Mouse (Mus musculus): ENCODE results near the gene Afap1.
A peak's percentile ranks its signal among the peaks of the same experiment; 100 is the strongest.

Afap1 gene

GRCm38 (mm10) chr5:35933059-35933458, 39.9 kb downstream of the Afap1 start:
- no peak for DNase-seq (ENCODE audit: low spot score in 2 of 2)

GRCm38 (mm10) chr5:35935939-35936338, 42.8 kb downstream of the Afap1 start:
- no peak for DNase-seq (ENCODE audit: low spot score in 2 of 2)

DNA sequence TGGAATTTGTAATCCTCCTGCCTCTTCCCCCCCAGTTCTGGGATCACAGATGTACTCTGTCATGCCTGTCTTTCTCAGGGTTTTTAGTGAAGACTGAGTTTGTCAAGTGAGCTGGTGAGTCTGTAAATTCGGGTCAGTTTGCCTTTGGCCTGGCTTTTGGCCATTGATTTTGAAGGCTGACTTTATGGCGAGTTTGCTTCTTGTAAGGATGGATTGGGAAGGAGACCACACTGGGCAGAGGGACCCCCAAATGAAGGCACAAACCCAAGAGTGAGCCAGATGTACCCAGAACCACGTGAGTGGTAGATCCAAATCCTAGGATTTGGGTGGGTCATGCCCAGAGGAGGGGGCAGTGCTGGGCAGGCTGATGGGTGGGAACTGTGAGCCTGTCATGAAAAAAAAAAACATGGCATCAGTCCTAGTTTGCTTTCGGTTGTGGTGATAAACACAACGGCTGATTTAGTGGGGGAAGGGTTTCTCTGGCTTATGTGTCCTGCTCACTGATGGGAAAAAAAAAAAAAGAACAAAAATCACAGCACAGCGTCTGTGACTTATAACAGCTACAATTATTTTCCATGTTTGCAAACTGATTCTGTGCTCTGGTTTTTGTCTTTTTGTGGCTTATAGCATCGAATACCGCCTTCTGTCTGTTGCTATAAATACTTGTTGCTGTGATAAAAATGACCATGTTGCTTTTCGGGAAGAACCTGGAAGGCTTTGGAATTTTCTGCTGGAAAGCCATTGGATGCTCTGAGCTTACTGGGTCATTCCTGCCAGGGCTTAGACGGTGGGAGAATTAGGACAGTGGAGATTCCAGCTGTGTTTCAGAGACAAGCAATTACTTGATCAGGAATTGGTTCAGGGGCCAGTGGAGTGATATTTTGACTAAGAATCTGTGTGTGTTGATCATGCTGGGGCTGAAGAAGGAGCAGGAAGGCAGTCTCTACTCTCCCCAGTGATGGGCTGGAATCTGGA, 45.4 kb downstream of the Afap1 start:
- no peak for DNase-seq (ENCODE audit: low spot score in 2 of 2)

- DNase-seq (ENCODE audit: low spot score in 2 of 2), result no peak
Measured at GRCm38 (mm10) chr5:35939958-35940357, 46.8 kb downstream of the Afap1 start.

DNA sequence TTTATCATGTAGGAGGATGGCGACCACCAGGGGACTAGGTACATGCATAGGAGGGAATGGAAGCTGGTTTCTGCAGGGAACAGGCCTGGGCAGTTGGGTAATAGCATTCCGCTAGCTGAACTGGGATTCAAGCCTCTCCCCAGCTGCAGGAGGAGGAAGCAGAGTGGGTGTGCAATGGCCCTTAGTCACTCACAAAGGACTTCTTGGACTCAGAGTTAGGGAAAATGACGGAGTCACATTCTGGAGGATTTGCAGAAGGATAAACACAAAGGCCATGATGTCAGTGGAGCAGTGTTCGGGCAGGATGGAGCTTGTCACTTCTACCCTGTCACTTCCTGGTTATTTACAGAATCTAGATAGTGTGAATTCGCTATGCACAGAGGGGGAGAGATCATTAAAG, 50.4 kb downstream of the Afap1 start:
- no peak for DNase-seq (ENCODE audit: low spot score in 2 of 2)

- no peak for DNase-seq (ENCODE audit: low spot score in 2 of 2)
Measured at GRCm38 (mm10) chr5:35946841-35947240, 53.7 kb downstream of the Afap1 start.

DNA sequence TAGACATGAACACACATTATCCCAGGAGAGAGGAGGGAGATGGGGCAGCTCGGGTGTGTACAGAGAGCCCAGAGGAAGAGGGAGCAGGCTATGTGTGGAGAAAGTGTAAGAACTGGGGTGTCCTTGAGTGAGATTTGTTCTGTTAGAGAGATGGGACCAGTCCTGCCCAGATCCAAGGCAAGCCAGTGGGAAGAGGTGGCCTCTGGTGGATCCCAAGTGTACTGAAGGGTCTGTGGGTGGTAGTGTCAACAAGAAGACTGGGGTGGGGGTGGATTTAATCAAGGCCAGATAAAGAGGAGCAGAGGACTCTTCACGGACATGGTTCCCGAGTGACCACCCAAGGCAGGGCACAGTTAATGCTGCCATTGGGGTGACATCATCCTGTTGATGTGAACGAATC, 54.3 kb downstream of the Afap1 start:
- DNase-seq (ENCODE audit: low spot score in 2 of 2), result no peak

DNA sequence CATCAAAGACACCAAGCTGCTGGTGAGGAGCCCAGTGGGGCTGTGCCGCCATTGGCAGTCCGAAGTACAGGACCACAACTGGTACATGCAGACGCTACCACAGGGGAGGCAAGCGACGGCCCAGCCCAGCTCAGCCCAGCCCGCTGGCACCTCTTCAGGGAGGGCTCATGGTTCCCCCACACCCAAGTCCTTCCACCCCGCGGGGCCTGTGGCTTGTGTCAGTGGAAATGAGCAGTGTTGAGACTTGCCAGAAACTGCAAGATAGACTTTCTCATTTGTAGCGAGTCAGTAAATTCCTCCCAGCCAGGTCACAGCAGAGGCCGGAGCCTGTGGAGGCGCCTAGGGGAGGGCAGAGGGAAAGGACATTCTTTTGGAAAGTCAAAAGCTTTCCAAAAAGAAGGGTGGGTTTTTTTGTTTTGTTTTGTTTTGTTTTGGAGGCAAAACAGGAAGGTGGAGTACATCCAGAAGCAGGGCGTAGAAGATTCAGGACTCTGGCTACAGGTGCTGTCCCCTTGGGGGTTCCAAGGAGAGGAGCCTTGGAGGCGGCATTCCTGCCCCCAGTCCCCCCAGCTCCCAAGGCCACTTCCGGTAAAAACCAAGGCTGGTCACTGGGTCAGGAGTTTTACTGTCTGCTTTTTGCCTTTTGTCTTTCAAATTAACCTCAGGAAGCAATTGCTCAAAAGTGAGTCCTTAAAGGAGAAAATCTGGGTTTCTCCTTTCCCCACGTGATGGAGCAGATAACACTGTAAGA, 55.3 kb downstream of the Afap1 start:
- DNase-seq (ENCODE audit: low spot score in 2 of 2), result no peak

GRCm38 (mm10) chr5:35949061-35949460, 55.9 kb downstream of the Afap1 start:
- DNase-seq (ENCODE audit: low spot score in 2 of 2), result no peak

- DNase-seq (ENCODE audit: low spot score in 2 of 2), result no peak
Measured at GRCm38 (mm10) chr5:35950504-35950903, 57.4 kb downstream of the Afap1 start.

DNA sequence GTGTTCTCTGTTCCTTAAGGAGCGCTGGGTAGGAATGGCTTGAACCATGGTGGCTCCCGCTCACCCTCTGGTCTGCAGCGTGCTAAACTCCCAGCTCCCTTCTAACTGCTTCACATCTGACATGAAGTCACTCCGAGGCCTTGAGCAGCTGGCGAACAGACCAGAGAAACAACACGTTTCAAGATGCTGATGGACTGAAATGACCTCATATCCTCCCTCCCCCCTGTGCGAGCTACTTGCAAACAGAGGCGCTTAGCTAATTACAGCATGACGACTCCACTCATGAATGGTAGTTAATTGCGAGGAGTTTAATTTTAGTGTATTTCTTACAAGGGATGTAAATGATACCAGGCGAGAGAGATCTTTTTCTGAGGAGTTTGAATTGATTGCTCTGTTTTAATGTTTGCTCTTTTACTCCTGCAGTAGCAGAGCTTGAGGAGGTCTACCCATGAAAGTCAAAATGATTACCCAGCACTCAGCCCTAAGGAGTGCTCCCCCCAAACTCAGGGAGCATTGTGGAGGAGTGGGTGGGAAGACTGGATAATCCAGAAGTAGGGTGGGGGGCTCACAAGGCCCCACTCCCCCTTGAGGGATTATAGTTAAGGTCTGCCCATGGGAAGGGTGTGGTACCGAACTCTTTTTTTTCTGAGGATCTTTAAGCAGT, 61.1 kb downstream of the Afap1 start:
- no peak for DNase-seq (ENCODE audit: low spot score in 2 of 2)

- no peak for DNase-seq (ENCODE audit: low spot score in 2 of 2)
Measured at GRCm38 (mm10) chr5:35956268-35956667, 63.1 kb downstream of the Afap1 start.

DNA sequence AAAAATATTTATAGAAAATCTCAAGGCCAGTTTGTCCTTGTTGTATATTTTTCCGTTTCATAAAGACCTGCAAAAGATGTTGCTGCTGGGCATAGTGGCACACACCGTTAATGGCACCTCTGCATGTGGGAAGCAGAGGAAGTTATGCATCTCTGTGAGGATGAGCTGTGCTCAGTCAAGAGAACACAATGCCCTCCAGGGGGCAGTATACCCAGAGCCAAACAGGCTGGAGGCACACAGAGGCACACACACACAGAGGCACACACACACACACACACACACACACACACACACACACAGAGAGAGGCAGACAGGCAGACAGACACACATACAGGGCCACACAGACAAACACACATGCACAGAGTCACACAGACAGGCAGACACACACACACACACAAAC, 65.6 kb downstream of the Afap1 start:
- DNase-seq (ENCODE audit: low spot score in 2 of 2), result no peak

- no peak for DNase-seq (ENCODE audit: low spot score in 2 of 2)
Measured at GRCm38 (mm10) chr5:35960168-35960567, 67.0 kb downstream of the Afap1 start.

- no peak for DNase-seq (ENCODE audit: low spot score in 2 of 2)
Measured at GRCm38 (mm10) chr5:35961271-35961670, 68.2 kb downstream of the Afap1 start.

- DNase-seq (ENCODE audit: low spot score in 2 of 2), result no peak
Measured at GRCm38 (mm10) chr5:35963635-35964034, 70.5 kb downstream of the Afap1 start.

GRCm38 (mm10) chr5:35965036-35965435, 71.9 kb downstream of the Afap1 start:
- no peak for DNase-seq (ENCODE audit: low spot score in 2 of 2)

- no peak for DNase-seq (ENCODE audit: low spot score in 2 of 2)
Measured at GRCm38 (mm10) chr5:35969857-35970256, 76.7 kb downstream of the Afap1 start.

- DNase-seq (ENCODE audit: low spot score in 2 of 2), result no peak
Measured at GRCm38 (mm10) chr5:35970380-35971105, 77.4 kb downstream of the Afap1 start.

- peak; percentile 14 to 43 for DNase-seq (ENCODE audit: low spot score in 2 of 2)
Measured at GRCm38 (mm10) chr5:35971841-35972578, 78.9 kb downstream of the Afap1 start.

DNA sequence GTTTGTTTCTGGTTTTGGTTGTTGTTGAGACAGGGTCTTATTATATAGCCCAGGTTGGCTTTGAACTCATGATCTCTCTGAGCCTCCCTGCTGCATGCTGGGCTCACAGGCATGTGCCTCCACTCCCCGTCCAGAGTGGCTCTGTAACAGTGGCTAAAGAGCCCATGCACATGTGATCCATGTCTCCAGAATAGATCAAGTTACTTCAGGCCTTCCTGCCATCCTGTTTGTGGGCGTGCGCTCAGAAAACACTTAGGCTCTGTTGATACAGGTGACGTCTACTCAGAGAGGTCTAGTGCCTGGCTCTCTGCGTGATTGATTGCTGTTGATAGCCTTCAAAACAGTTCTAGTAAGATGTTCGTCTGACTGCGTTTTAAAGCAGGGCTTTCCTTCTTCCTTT, 79.6 kb downstream of the Afap1 start:
- DNase-seq (ENCODE audit: low spot score in 2 of 2), result no peak
